Mouse (Mus musculus) ES-Bruce4 (cell line): Measurements from ENCODE around the gene App. TPM values are rescaled to one million over a fixed set of nuclear protein-coding genes. Genes with fewer than 3 reads are reported as not detected.

Experiments used
- H3K27ac ChIP-seq: 2 replicates; pipeline ENCODE4 v1.5.1; 2012; ENCODE audit warnings: low read length, inconsistent platforms; ENCODE audit not compliant: insufficient read depth
- H3K27me3 ChIP-seq: 2 replicates; pipeline ENCODE4 v1.6.1; 2012; ENCODE audit warnings: mild to moderate bottlenecking, low read length, inconsistent platforms; ENCODE audit not compliant: control insufficient read depth, poor library complexity, insufficient read depth, severe bottlenecking
- H3K36me3 ChIP-seq: 2 replicates; pipeline ENCODE4 v1.6.1; 2012; ENCODE audit warnings: inconsistent platforms, mild to moderate bottlenecking, low read length, moderate library complexity; ENCODE audit not compliant: control insufficient read depth, poor library complexity, insufficient read depth, severe bottlenecking
- H3K4me1 ChIP-seq: one replicate; pipeline ENCODE4 v1.8.1; 2011; ENCODE audit warnings: low read length; ENCODE audit not compliant: control insufficient read depth, insufficient read depth
- H3K4me3 ChIP-seq: 2 replicates; pipeline ENCODE4 v1.5.1; 2011; ENCODE audit warnings: low read depth, mild to moderate bottlenecking, low read length
- H3K9ac ChIP-seq: 2 replicates; pipeline ENCODE4 v1.6.1; 2012; ENCODE audit warnings: low read depth, mild to moderate bottlenecking, inconsistent platforms; ENCODE audit not compliant: poor library complexity, severe bottlenecking
- H3K9me3 ChIP-seq: replicated peaks from 2 replicates; pipeline ENCODE4 v1.6.1; 2012; ENCODE audit warnings: mild to moderate bottlenecking, low read length, inconsistent platforms; ENCODE audit not compliant: control insufficient read depth, poor library complexity, insufficient read depth, severe bottlenecking
- CTCF ChIP-seq: IDR thresholded peaks from one replicate; pipeline ENCODE4 v1.8.1; 2011; ENCODE audit warnings: low read depth, low read length
- EP300 ChIP-seq: IDR thresholded peaks from 2 replicates; pipeline ENCODE4 v1.6.1; 2011; ENCODE audit warnings: low read depth, low read length; ENCODE audit not compliant: insufficient read depth
- POLR2A ChIP-seq: IDR thresholded peaks from one replicate; pipeline ENCODE4 v1.8.1; 2011; ENCODE audit warnings: low read length; ENCODE audit not compliant: insufficient read depth
- polyA plus RNA-seq: library from polyadenylated mRNA; stranded (reverse); fragments of >200 nt; gene quantifications from 2 replicates; pipeline ENCODE4 v1.2.4, GENCODE M21; 2011; ENCODE audit warnings: low read depth; ENCODE audit not compliant: missing spikeins, insufficient read depth, insufficient read length

The App gene
- polyA plus RNA-seq, 1 experiment = 89.3 TPM

DNA sequence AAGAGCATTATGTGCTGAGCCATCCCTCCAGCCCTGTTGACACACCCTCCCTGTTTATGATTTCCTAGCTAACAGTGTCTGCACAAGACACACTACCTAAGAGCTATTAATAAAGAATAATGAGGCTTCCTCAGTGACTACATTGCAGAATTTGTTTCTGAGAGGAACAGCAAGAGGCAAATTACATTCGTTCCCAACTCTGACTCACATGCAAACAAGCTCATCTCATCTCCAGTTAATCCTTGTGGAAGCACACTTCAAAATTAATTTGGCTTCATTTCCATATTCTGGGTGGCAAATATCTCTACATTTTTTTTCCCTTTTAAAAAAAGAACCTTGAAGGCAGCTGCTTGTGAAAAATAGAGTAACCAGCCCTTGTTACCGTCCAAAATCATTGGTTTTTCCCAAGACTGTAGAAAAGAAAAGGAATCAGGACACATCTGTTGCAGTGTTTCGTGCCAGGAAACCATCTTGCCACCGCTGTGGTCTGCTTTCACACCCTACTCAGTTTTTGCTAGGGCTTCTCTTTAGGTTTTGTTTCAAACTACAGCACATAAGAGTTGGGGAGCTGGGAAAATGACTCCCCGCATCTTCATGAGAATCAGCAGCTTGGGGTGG is 171.5 kb downstream of the App start:
- Histone ChIP-seq H3K4me3 (no peak overlapping the region), H3K36me3 (no peaks in the 10 kb centered on the region), H3K4me1 (no peaks in the 10 kb centered on the region), H3K27ac (no peak overlapping the region), H3K9me3 (no peaks in the 10 kb centered on the region), H3K9ac (no peak overlapping the region), H3K27me3 (no peaks in the 10 kb centered on the region)
- TF ChIP-seq EP300 = no peak

DNA sequence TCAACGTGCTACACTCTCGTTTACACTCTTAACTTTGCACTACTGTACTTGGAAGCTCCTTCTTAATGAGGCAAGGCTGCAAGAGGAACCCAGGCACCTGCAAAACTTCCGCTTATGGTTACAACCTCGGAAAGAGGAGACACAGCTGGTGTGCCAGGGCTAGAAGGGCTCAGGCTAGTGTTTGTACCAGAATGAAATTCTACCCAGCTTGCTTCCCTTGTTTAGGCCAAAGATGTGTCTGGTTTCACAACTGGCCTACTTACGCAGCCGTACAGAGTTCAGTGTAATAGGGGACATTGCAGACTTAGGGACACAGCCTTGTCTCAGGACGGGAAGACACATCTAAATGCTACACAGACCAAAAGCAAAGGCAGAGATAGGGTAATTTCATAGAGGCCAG is 173.3 kb downstream of the App start:
- H3K4me3 ChIP-seq = no peak overlapping the region
- no peaks in the 10 kb centered on the region for H3K27me3 ChIP-seq
- H3K27ac ChIP-seq = no peak overlapping the region
- TF ChIP-seq EP300 (no peak), POLR2A (no peak), CTCF (no peak)
- no peaks in the 10 kb centered on the region for H3K36me3 ChIP-seq
- H3K9me3 ChIP-seq = no peaks in the 10 kb centered on the region
- H3K9ac ChIP-seq = no peak overlapping the region
- no peaks in the 10 kb centered on the region for H3K4me1 ChIP-seq

DNA sequence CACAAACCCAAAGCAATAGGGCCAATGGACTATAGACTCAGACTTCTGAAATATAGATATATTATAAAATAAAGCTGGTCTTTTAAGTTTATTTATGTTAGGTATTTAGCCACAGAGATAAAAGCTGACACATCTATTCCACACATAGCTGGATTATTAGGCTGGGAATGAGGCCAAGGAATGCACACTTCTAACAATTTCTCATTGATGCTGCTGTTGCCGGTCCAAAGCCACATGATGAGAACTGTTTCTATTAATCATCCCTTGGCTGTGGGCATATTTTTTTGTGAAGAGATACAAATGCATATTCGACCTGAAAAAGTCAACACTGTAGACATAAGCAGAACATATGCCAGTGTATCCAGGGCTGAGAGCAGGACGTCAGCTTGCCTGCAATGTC is 176.0 kb downstream of the App start:
- Histone ChIP-seq H3K4me1 (no peaks in the 10 kb centered on the region), H3K36me3 (no peaks in the 10 kb centered on the region)
- TF ChIP-seq CTCF (no peak), EP300 (no peak), POLR2A (no peak)

DNA sequence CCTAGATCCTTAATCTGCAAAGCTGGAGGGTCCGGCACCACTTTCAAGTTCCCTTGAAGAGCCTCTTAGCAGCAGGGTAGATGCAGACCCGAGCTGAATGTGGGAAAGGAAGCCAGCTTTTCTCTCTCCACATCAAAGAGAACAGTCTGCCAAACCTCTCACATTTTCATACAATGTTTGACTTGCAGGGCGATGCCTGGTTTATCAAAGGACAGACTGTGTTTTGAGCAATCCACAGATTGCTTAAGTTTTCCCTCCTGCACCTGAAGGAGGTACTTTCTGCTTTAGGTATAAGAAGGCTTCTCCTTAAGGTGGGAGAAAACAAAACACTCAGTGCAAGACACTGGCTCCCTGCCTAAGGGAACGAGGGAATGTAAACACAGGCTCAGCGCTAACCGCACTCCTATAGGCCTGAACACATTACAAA is 178.1 kb downstream of the App start:
- H3K27ac ChIP-seq = no peak overlapping the region
- no peaks in the 10 kb centered on the region for H3K36me3 ChIP-seq
- no peaks in the 10 kb centered on the region for H3K4me1 ChIP-seq
- no peaks in the 10 kb centered on the region for H3K9me3 ChIP-seq
- no peaks in the 10 kb centered on the region for H3K27me3 ChIP-seq
- no peak for TF ChIP-seq POLR2A
- TF ChIP-seq CTCF = no peak
- TF ChIP-seq EP300 = no peak
- no peak overlapping the region for H3K4me3 ChIP-seq
- no peak overlapping the region for H3K9ac ChIP-seq

More for the DNA sequence above, 176.0 kb downstream of the App start:
- Histone ChIP-seq H3K27ac (no peak overlapping the region), H3K9ac (no peak overlapping the region), H3K4me3 (no peak overlapping the region), H3K27me3 (no peaks in the 10 kb centered on the region), H3K9me3 (no peaks in the 10 kb centered on the region)

DNA sequence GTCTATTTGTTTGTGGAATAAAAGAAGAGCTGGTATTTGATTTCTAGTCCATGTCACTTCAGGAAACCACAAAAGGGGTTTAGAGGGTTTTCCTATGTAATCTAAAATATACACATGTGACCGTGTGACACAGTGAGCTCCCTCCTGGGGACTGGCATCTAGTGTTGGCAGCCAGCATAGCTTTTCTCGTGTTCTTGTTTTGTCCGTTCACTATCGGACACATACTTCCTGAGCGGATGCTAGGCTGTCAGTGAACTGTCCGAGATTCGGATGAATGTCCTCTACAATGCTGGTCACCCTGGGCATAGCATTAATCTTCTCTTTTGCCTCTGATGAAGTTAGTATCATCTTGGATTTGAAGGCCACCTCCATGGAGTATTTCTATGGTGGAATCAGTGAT is 180.7 kb downstream of the App start:
- TF ChIP-seq CTCF (no peak), EP300 (no peak), POLR2A (no peak)
- Histone ChIP-seq H3K9ac (no peak overlapping the region), H3K4me1 (no peaks in the 10 kb centered on the region), H3K27me3 (no peaks in the 10 kb centered on the region), H3K4me3 (no peak overlapping the region), H3K27ac (no peak overlapping the region), H3K9me3 (no peaks in the 10 kb centered on the region), H3K36me3 (no peaks in the 10 kb centered on the region)

DNA sequence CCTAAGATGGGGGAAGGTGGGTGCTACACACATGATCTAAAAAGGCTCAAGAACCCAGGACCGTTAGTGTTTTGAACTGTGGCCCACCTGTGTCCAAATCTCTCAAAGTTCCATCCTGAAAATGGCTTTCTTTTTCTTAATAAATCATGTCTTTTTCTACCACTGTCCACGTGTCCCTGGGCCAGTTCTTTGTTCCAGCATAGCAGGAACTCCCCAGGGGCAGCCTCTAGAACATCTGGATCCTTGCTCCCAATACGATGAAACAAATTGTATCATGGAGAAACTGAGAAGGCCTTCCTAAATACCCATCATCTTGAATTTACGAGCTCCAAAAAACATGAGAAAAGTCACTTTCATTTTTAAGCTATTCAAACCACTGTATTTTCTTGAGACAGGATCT is 182.6 kb downstream of the App start:
- Histone ChIP-seq H3K4me3 (no peak overlapping the region), H3K9ac (no peak overlapping the region), H3K27me3 (no peaks in the 10 kb centered on the region), H3K9me3 (no peaks in the 10 kb centered on the region), H3K36me3 (no peaks in the 10 kb centered on the region), H3K27ac (no peak overlapping the region), H3K4me1 (no peaks in the 10 kb centered on the region)
- TF ChIP-seq POLR2A = no peak

DNA sequence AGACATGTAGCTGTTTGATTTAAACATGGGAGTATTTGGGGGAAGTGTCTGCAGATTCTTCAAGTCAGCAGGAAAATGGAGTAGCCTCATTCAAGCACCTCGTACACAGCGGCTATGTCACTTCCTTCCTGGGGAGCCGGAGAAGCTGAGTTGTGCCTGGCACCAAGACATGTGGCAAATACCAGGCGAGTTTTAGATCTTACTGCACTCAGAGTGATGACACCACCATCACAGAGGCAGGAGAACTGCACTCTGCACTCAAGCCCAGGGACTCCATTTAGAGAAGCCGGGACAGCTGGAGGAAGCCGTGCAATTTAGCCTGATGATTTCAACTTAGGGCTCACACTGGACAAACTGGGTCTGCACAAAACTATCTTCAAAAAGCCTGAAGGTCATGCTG is 183.6 kb downstream of the App start:
- no peaks in the 10 kb centered on the region for H3K4me1 ChIP-seq
- no peaks in the 10 kb centered on the region for H3K9me3 ChIP-seq
- no peak overlapping the region for H3K4me3 ChIP-seq
- no peak overlapping the region for H3K27ac ChIP-seq
- H3K36me3 ChIP-seq = no peaks in the 10 kb centered on the region
- no peaks in the 10 kb centered on the region for H3K27me3 ChIP-seq
- no peak overlapping the region for H3K9ac ChIP-seq
- TF ChIP-seq POLR2A (no peak), CTCF (no peak), EP300 (no peak)
